Mouse (Mus musculus): ENCODE data around the gene Lsm2. TPM values are rescaled to one million over a fixed set of nuclear protein-coding genes. Genes with fewer than 3 reads are reported as not detected.
"Not testable (repeated sequence)": the region's sequence is repeated elsewhere in the genome, so short reads cannot be mapped to it uniquely, and the experiment has no call there.

Lsm2 gene
- polyA plus RNA-seq, 1 experiment from 2014 or later: 265 TPM

DNA sequence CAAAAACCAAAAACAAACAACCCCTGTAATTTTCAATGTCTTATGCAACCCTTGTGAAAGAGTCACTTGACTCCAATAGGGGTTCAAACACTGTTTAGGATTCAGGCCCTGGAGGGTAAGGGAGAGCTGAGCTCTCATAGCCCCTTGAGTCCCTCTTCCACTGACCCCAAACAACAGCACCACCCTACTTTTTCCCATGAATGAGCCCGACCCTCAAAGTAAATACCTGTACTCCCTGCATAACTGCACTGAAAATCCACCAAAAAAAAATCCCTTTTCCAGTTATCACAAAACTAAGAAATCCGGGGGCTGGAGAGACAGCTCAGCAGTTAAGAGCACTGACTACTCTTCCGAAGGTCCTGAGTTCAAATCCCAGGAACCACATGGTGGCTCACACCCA is 25.8 kb upstream of the Lsm2 start:
- Histone ChIP-seq H3K4me1 (ENCODE audit: insufficient read depth) (peaks cover 3% of the 10 kb centered on the region), H3K9me3 (ENCODE audit: low read depth, low read length) (no peaks in the 10 kb centered on the region), H3K4me3 (ENCODE audit: low read depth, low read length) (no peak overlapping the region), H3K27me3 (ENCODE audit: insufficient read depth, low read length) (peaks cover 7% of the 10 kb centered on the region; the same call in 1 of the 2 replicates), H3K9ac (no peak overlapping the region), H3K36me3 (ENCODE audit: insufficient read depth) (peaks cover 9% of the 10 kb centered on the region), H3K27ac (ENCODE audit: low read depth) (no peak overlapping the region), H3K4me2 (no peak overlapping the region)
- ATAC-seq (ENCODE audit: insufficient read depth) (no peak), DNase-seq (no peak)
- WGBS: 67% methylated on average over 3 of the region's 3 CpGs
- TF ChIP-seq CTCF (IDR thresholded peaks at IDR 0.05; ENCODE audit: low read depth): no peak

DNA sequence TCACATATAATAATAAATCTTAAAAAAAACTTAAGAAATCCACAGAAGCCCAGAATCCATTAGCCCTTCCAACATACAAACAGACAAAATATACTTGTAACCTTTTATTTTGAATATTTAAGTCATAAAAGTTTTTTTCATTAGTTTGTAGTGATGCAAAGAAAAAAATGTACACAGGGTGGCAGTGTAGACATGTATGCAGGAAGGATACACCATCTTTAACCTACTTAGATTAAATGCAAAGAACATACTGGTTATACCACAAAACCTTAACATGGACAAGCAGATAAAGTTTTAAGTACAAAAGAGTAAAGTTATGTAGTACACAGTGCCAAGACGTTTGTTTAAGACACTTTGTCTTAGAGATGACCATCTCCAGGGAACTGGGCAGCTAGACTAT is 25.3 kb upstream of the Lsm2 start:
- peaks cover 5% of the 10 kb centered on the region for H3K36me3 ChIP-seq (ENCODE audit: insufficient read depth)
- no peak overlapping the region for H3K4me3 ChIP-seq (ENCODE audit: low read depth, low read length)
- H3K9me3 ChIP-seq (ENCODE audit: low read depth, low read length): no peaks in the 10 kb centered on the region
- H3K4me1 ChIP-seq (ENCODE audit: insufficient read depth): no peaks in the 10 kb centered on the region
- WGBS: 28% methylated on average over 1 of the region's 1 CpGs
- no peak overlapping the region for H3K4me2 ChIP-seq
- peak; percentile 55 for TF ChIP-seq CTCF (IDR thresholded peaks at IDR 0.05; ENCODE audit: low read depth)
- peaks cover 7% of the 10 kb centered on the region; the same call in 1 of the 2 replicates for H3K27me3 ChIP-seq (ENCODE audit: insufficient read depth, low read length)
- peak; percentile 71 for DNase-seq
- H3K9ac ChIP-seq: no peak overlapping the region
- no peak overlapping the region for H3K27ac ChIP-seq (ENCODE audit: low read depth)
- no peak for ATAC-seq (ENCODE audit: insufficient read depth)

DNA sequence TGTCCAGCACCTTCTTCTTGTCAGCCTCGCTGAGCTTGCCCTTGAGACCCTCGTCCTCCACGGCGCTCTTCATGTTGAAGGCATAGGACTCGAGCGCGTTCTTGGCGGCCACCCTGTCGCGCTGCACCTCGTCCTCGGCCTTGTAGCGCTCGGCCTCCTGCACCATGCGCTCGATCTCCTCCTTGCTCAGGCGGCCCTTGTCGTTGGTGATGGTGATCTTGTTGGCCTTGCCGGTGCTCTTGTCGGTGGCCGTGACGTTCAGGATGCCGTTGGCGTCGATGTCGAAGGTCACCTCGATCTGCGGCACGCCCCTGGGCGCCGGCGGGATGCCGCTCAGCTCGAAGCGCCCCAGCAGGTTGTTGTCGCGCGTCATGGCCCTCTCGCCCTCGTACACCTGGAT is 24.4 kb upstream of the Lsm2 start:
- 14% methylated on average over 32 of the region's 40 CpGs for WGBS
- not testable (repeated sequence) for H3K9ac ChIP-seq; H3K4me1 ChIP-seq (ENCODE audit: insufficient read depth); H3K27ac ChIP-seq (ENCODE audit: low read depth); ATAC-seq (ENCODE audit: insufficient read depth); H3K4me3 ChIP-seq (ENCODE audit: low read depth, low read length); H3K27me3 ChIP-seq (ENCODE audit: insufficient read depth, low read length); H3K4me2 ChIP-seq; H3K36me3 ChIP-seq (ENCODE audit: insufficient read depth); DNase-seq; H3K9me3 ChIP-seq (ENCODE audit: low read depth, low read length)

DNA sequence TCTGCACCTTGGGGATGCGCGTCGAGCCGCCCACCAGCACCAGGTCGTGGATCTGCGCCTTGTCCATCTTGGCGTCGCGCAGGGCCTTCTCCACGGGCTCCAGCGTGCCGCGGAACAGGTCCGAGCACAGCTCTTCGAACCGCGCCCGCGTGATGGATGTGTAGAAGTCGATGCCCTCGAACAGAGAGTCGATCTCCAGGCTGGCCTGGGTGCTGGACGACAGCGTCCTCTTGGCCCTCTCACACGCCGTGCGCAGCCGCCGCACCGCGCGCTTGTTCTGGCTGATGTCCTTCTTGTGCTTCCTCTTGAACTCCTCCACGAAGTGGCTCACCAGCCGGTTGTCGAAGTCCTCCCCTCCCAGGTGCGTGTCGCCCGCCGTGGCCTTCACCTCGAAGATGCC is 23.7 kb upstream of the Lsm2 start:
- H3K27ac ChIP-seq (ENCODE audit: low read depth); H3K4me2 ChIP-seq; H3K4me3 ChIP-seq (ENCODE audit: low read depth, low read length); H3K4me1 ChIP-seq (ENCODE audit: insufficient read depth); H3K9me3 ChIP-seq (ENCODE audit: low read depth, low read length); DNase-seq; ATAC-seq (ENCODE audit: insufficient read depth); H3K36me3 ChIP-seq (ENCODE audit: insufficient read depth); H3K27me3 ChIP-seq (ENCODE audit: insufficient read depth, low read length); H3K9ac ChIP-seq: not testable (repeated sequence)
- 31% methylated on average over 22 of the region's 40 CpGs for WGBS

DNA sequence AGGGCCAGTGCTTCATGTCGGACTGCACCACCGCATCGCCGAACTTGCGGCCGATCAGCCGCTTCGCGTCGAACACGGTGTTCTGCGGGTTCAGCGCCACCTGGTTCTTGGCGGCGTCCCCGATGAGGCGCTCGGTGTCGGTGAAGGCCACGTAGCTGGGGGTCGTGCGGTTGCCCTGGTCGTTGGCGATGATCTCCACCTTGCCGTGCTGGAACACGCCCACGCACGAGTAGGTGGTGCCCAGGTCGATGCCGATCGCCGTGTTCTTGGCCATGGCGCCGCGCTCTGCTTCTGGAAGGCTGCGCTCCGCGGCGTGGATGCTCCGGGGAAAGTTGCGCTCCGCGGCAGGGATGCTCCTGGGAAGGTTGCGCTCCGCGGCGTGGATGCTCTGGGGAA is 22.9 kb upstream of the Lsm2 start:
- peak; percentile 15 for ATAC-seq (ENCODE audit: insufficient read depth)
- Histone ChIP-seq H3K4me2 (peak overlapping the region; percentile 79), H3K4me3 (ENCODE audit: low read depth, low read length) (peak overlapping the region; percentile 41), H3K9ac (0 out of 2 replicates have a peak overlapping the region, but pooled peaks have one; percentile 13)
- not testable (repeated sequence) for H3K27me3 ChIP-seq (ENCODE audit: insufficient read depth, low read length); H3K4me1 ChIP-seq (ENCODE audit: insufficient read depth); H3K36me3 ChIP-seq (ENCODE audit: insufficient read depth); H3K27ac ChIP-seq (ENCODE audit: low read depth); DNase-seq; H3K9me3 ChIP-seq (ENCODE audit: low read depth, low read length)
- WGBS: 0% methylated on average over 13 of the region's 47 CpGs

DNA sequence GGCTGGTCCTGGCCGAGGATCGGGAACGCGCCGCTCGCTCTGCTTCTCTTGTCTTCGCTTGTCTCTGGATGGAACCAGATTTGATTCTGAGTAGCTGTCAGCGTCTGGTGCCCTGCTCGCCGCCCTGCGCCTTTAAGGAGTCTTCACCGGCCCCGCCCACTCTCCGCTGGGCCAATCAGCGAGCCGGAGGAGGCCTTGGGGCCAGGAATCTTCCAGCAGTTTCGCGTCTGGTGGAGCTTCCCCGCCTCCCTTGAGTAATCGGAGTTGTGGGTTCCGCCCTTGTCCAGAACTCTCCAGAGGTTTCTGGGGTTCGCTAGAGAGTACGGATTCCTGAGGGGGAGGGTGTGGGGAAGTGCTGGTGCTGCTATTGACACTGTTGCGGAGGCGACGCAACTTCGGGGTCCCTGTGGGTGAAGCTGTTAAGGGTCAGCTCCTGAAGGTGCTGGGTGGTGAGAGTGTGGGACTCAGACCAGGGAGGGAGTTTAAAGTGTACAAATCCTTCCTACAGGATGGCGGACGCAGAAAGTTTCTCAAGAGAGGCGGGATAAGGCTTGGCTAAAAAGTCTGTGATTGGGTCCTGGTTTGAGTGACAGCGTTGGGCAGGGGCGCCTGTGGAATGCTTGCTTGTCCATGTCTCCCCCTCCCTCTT is 22.4 kb upstream of the Lsm2 start, which contains the start of gene Hspa1b:
Hspa1b (minus strand) TSS at position 109 of the 649 bp plus-strand sequence.
- ATAC-seq (ENCODE audit: insufficient read depth): peak; percentile 94
- H3K27me3 ChIP-seq (ENCODE audit: insufficient read depth, low read length): not testable (repeated sequence)
- WGBS: under 1% methylated on average over 25 of the region's 32 CpGs

DNA sequence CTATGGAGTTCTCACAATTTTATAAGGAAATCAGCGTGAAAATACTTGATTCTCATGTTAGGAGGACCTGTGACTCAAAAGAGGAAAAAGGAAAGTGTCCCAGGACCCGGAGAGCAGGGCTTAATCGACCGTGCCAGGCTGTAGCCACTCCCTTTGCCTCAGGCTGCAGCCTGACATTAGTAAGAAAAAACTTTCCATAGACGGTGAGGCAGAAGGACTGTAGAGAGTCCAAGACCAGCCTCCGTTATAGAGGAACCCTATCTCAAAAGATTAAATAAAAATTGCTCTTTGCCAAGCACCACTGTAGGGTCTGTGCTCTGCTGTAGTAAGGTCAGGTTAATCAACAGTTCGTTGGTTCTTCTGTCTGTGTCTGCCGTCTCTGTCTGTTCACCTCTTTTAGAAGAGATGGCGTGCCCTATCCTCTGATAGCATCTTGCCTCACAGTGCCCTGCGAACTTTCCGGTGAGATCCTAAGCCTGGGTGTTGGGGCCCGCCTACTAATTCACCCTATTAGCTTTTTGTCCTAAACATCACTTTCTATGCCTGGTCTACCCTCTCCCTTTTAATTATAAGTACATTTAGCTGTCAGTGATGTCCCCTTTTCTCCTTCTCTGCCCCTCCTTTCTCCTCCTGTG is 21.7 kb upstream of the Lsm2 start:
- Histone ChIP-seq H3K27me3 (ENCODE audit: insufficient read depth, low read length) (peaks cover 7% of the 10 kb centered on the region; the same call in 1 of the 2 replicates), H3K9me3 (ENCODE audit: low read depth, low read length) (no peaks in the 10 kb centered on the region), H3K9ac (peak overlapping the region; percentile 63), H3K4me1 (ENCODE audit: insufficient read depth) (no peaks in the 10 kb centered on the region), H3K36me3 (ENCODE audit: insufficient read depth) (no peaks in the 10 kb centered on the region), H3K4me2 (peak overlapping the region; percentile 79), H3K4me3 (ENCODE audit: low read depth, low read length) (peak overlapping the region; percentile 41), H3K27ac (ENCODE audit: low read depth) (peak overlapping the region; percentile 96)
- ATAC-seq (ENCODE audit: insufficient read depth) (peak; percentile 35; the same call in 1 of the 2 replicates), DNase-seq (peak; percentile 54)
- TF ChIP-seq CTCF (IDR thresholded peaks at IDR 0.05; ENCODE audit: low read depth): no peak
- 10% methylated on average over 12 of the region's 12 CpGs for WGBS

More for the DNA sequence above, 22.4 kb upstream of the Lsm2 start, which contains the start of gene Hspa1b:
- not testable (repeated sequence) for H3K9me3 ChIP-seq (ENCODE audit: low read depth, low read length); H3K4me1 ChIP-seq (ENCODE audit: insufficient read depth); H3K36me3 ChIP-seq (ENCODE audit: insufficient read depth)
- DNase-seq: peak; percentile 94
- Histone ChIP-seq H3K27ac (ENCODE audit: low read depth) (peak within 1 kb of the TSS; percentile 96), H3K9ac (peak within 1 kb of the TSS; percentile 63), H3K4me3 (ENCODE audit: low read depth, low read length) (peak within 1 kb of the TSS; percentile 41), H3K4me2 (peak within 1 kb of the TSS; percentile 79)

All from lung, embryonic 14.5 days (tissue).